Mouse (Mus musculus) kidney, adult 2 months (tissue): ENCODE measurements around the gene Ldb2.

Source experiments
- CTCF ChIP-seq: fragments of 200-500 bp; conservative IDR thresholded peaks from 2 replicates; pipeline ENCODE4 v1.5.1; 2011; ENCODE audit warnings: low read depth, mild to moderate bottlenecking, control low read depth, low read length, moderate library complexity, mixed read lengths; ENCODE audit not compliant: insufficient read depth, insufficient read length
- POLR2A ChIP-seq: fragments of 200-500 bp; IDR thresholded peaks from one replicate; pipeline ENCODE4 v1.6.1; 2011; ENCODE audit warnings: low read depth, low read length, control low read depth

- TF ChIP-seq CTCF (no peak), POLR2A (no peak)
Observed at GRCm38 (mm10) chr5:44601340-44601739, 198.1 kb downstream of the Ldb2 start.
